Mouse (Mus musculus): ENCODE data around the gene Myo1h. TPM values are rescaled to one million over a fixed set of nuclear protein-coding genes. Genes with fewer than 3 reads are reported as not detected.

The Myo1h gene
- total RNA-seq, 2 experiments from 2014 or later = 0.23 to 0.64 TPM

GRCm38 (mm10) chr5:114290004-114290403 lies 1.0 kb downstream of the Myo1h start:
- DNase-seq (ENCODE audit: low spot score in 2 of 2) = no peak

GRCm38 (mm10) chr5:114296693-114297631 lies 8.0 kb downstream of the Myo1h start:
- peak; percentile 19 to 27 for DNase-seq (ENCODE audit: low spot score in 2 of 2)

GRCm38 (mm10) chr5:114298212-114298894 lies 9.4 kb downstream of the Myo1h start:
- DNase-seq (ENCODE audit: low spot score in 2 of 2) = no peak

GRCm38 (mm10) chr5:114299156-114299855 lies 10.3 kb downstream of the Myo1h start:
- no peak for DNase-seq (ENCODE audit: low spot score in 2 of 2)

GRCm38 (mm10) chr5:114299883-114300610 lies 11.1 kb downstream of the Myo1h start:
- DNase-seq (ENCODE audit: low spot score in 2 of 2) = no peak

- DNase-seq (ENCODE audit: low spot score in 2 of 2) = no peak
Observed at GRCm38 (mm10) chr5:114303166-114303565, 14.2 kb downstream of the Myo1h start.

- no peak for DNase-seq (ENCODE audit: low spot score in 2 of 2)
Observed at GRCm38 (mm10) chr5:114306496-114306895, 17.5 kb downstream of the Myo1h start.

GRCm38 (mm10) chr5:114308765-114309679 lies 20.1 kb downstream of the Myo1h start:
- DNase-seq (ENCODE audit: low spot score in 2 of 2) = no peak

- no peak for DNase-seq (ENCODE audit: low spot score in 2 of 2)
Observed at GRCm38 (mm10) chr5:114309680-114310036, 20.7 kb downstream of the Myo1h start.

- no peak for DNase-seq (ENCODE audit: low spot score in 2 of 2)
Observed at GRCm38 (mm10) chr5:114323105-114323790, 34.3 kb downstream of the Myo1h start.

GRCm38 (mm10) chr5:114323791-114324507 lies 35.0 kb downstream of the Myo1h start:
- peak; percentile 37 to 47 for DNase-seq (ENCODE audit: low spot score in 2 of 2)

GRCm38 (mm10) chr5:114342996-114343395 lies 54.0 kb downstream of the Myo1h start:
- DNase-seq (ENCODE audit: low spot score in 2 of 2) = no peak

GRCm38 (mm10) chr5:114343612-114344011 lies 54.6 kb downstream of the Myo1h start:
- no peak for DNase-seq (ENCODE audit: low spot score in 2 of 2)

GRCm38 (mm10) chr5:114345538-114345937 lies 56.6 kb downstream of the Myo1h start:
- no peak for DNase-seq (ENCODE audit: low spot score in 2 of 2)

GRCm38 (mm10) chr5:114347005-114347404 lies 58.0 kb downstream of the Myo1h start:
- no peak for DNase-seq (ENCODE audit: low spot score in 2 of 2)

- no peak for DNase-seq (ENCODE audit: low spot score in 2 of 2)
Observed at GRCm38 (mm10) chr5:114351490-114351889, 62.5 kb downstream of the Myo1h start.

- DNase-seq (ENCODE audit: low spot score in 2 of 2) = peak; percentile 36 to 58
Observed at GRCm38 (mm10) chr5:114356250-114356935, 67.4 kb downstream of the Myo1h start.

All from adrenal gland, adult 18-20 months (tissue).